Mouse (Mus musculus) intestine, embryonic 14.5 days (tissue): ENCODE data around the gene Spdef. TPM values are rescaled to one million over a fixed set of nuclear protein-coding genes. Genes with fewer than 3 reads are reported as not detected.

Experiments used
- ATAC-seq: fragments of 200-750 bp; cut with Nextera tagmentation; replicated peaks from 2 replicates; pipeline ENCODE4 v1.8.0; 2017; ENCODE audit warnings: low read depth, moderate number of reproducible peaks, moderate TSS enrichment, moderate library complexity; ENCODE audit not compliant: low FRiP score, low TSS enrichment
- DNase-seq: peaks from one replicate; pipeline ENCODE4 v3.0.0-alpha.2; 2018; ENCODE audit warnings: low spot score
- H3K27ac ChIP-seq: fragments of 300-500 bp; sonication (generic); 2 replicates; pipeline ENCODE4 v1.5.1; 2014; ENCODE audit warnings: low read depth, mild to moderate bottlenecking, control low read depth
- H3K27me3 ChIP-seq: fragments of 300-500 bp; sonication (generic); replicated peaks from 2 replicates; pipeline ENCODE4 v1.6.1; 2014; ENCODE audit warnings: low read length, control low read depth; ENCODE audit not compliant: control insufficient read depth, insufficient read depth
- H3K36me3 ChIP-seq: fragments of 300-500 bp; sonication (generic); 2 replicates; pipeline ENCODE4 v1.6.1; 2014; ENCODE audit warnings: low read length, control low read depth; ENCODE audit not compliant: control insufficient read depth, insufficient read depth
- H3K4me1 ChIP-seq: fragments of 300-500 bp; sonication (generic); replicated peaks from 2 replicates; pipeline ENCODE4 v1.6.1; 2014; ENCODE audit warnings: low read length, control low read depth, mixed read lengths; ENCODE audit not compliant: control insufficient read depth, insufficient read depth
- H3K4me2 ChIP-seq: fragments of 300-500 bp; sonication (generic); 2 replicates; pipeline ENCODE4 v1.6.1; 2014; ENCODE audit warnings: low read length
- H3K4me3 ChIP-seq: fragments of 300-500 bp; sonication (generic); 2 replicates; pipeline ENCODE4 v1.5.1; 2014; ENCODE audit warnings: low read depth, low read length, control low read depth, mixed read lengths
- H3K9ac ChIP-seq: fragments of 300-500 bp; sonication (generic); 2 replicates; pipeline ENCODE4 v1.6.1; 2014; ENCODE audit warnings: mild to moderate bottlenecking, low read length
- H3K9me3 ChIP-seq: fragments of 300-500 bp; sonication (generic); 2 replicates; pipeline ENCODE4 v1.6.1; 2016; ENCODE audit warnings: low read length, control low read depth; ENCODE audit not compliant: control insufficient read depth
- WGBS: fragments of 180-500 bp; shearing (Covaris S2); extraction: QIAGEN DNeasy Blood & Tissue Kit; methylation state at CpG from one replicate; pipeline ENCODE4 v1.1.7; 2014; 5-methylcytosine and 5-hydroxymethylcytosine counted together
- polyA plus RNA-seq: library from polyadenylated mRNA; unstranded; fragments of >200 nt; fragmentation: Nextera tagmentation; extraction: Ambion mirVana; gene quantifications from 2 replicates; pipeline ENCODE4 v1.2.1, GENCODE M21; 2014

Spdef gene
- polyA plus RNA-seq, 1 experiment from 2014 or later: 12.0 TPM

- H3K36me3 ChIP-seq: peaks cover 45% of the 10 kb centered on the region
- no peak overlapping the region for H3K4me2 ChIP-seq
- 93% methylated on average over 11 of the region's 11 CpGs for WGBS
- ATAC-seq (no peak), DNase-seq (no peak)
- peaks cover 6% of the 10 kb centered on the region for H3K9me3 ChIP-seq
- peaks cover 9% of the 10 kb centered on the region for H3K4me1 ChIP-seq
- H3K27ac ChIP-seq: no peak overlapping the region
- H3K27me3 ChIP-seq: no peaks in the 10 kb centered on the region
- no peak overlapping the region for H3K9ac ChIP-seq
- no peak overlapping the region for H3K4me3 ChIP-seq
Observed at GRCm38 (mm10) chr17:27762884-27763283, 34.1 kb upstream of the Spdef start.

DNA sequence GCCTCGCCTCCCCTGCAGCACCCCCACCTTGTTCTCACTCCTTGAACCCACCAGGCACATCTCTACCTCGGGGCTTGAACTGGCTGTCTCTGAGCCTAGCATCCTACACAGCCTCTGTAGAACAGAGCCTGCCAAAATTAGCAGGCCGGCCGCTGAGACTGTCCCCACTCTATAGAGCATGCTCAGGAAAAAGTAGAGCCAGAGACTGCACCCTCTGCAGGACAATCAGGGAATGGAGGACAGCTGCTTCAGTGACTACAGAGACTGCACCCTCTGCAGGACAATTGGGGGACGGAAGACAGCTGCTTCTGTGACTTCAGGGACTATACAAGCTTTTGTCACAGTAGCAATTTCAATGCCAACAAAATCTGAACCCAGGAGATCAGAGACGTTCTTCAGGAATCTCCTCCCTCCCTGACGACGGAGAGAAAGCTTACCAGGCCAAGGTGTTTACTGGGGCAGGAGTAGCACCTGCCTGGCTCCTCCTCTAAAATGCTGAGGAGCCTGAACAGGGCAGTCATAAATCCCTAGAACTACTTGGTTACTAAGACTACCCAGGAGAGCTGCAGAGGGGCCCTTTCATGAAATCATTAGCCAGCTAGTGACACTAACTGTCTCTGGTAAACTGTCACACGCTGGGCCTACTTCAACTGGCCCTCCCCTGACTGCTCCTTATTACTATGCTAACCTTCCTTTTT lies 33.0 kb upstream of the Spdef start:
- peak; percentile 81 for DNase-seq
- Histone ChIP-seq H3K9ac (no peak overlapping the region), H3K27me3 (no peaks in the 10 kb centered on the region), H3K27ac (no peak overlapping the region), H3K4me1 (peaks cover 9% of the 10 kb centered on the region), H3K4me2 (no peak overlapping the region), H3K36me3 (peaks cover 37% of the 10 kb centered on the region), H3K9me3 (peaks cover 6% of the 10 kb centered on the region), H3K4me3 (no peak overlapping the region)
- 36% methylated on average over 9 of the region's 9 CpGs for WGBS
- ATAC-seq: peak; percentile 59; the same call in 1 of the 2 replicates

DNA sequence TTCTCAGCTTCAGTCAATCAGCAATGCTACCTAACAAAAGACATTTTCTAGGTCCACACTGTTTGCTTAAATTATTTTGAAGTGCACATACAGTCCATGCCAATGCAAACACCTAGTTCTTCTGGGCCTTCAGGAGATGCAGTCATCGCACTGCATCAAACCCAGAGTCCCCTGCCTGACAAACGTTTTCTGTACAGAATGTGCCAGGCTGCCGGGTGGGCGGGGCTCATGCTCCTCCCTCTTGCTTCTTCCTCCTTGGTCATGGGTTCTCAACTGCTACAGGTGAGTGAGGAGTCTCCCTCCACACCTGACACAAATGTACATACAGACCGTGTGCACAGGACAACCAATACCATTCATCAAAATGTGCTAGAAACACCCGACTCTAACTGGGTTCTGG lies 31.4 kb upstream of the Spdef start:
- DNase-seq: no peak
- H3K9me3 ChIP-seq: peaks cover 6% of the 10 kb centered on the region
- peaks cover 9% of the 10 kb centered on the region for H3K4me1 ChIP-seq
- no peak overlapping the region for H3K9ac ChIP-seq
- H3K27ac ChIP-seq: no peak overlapping the region
- no peak overlapping the region for H3K4me2 ChIP-seq
- no peak for ATAC-seq
- H3K27me3 ChIP-seq: no peaks in the 10 kb centered on the region
- peaks cover 23% of the 10 kb centered on the region for H3K36me3 ChIP-seq
- WGBS: 78% methylated on average over 6 of the region's 6 CpGs
- H3K4me3 ChIP-seq: no peak overlapping the region

GRCm38 (mm10) chr17:27751314-27752202 lies 22.8 kb upstream of the Spdef start:
- Histone ChIP-seq H3K9ac (no peak overlapping the region), H3K4me2 (no peak overlapping the region), H3K9me3 (no peaks in the 10 kb centered on the region), H3K4me1 (no peaks in the 10 kb centered on the region), H3K4me3 (no peak overlapping the region), H3K36me3 (peaks cover 32% of the 10 kb centered on the region), H3K27me3 (no peaks in the 10 kb centered on the region), H3K27ac (no peak overlapping the region)
- DNase-seq (no peak), ATAC-seq (no peak)
- WGBS: 87% methylated on average over 8 of the region's 8 CpGs

DNA sequence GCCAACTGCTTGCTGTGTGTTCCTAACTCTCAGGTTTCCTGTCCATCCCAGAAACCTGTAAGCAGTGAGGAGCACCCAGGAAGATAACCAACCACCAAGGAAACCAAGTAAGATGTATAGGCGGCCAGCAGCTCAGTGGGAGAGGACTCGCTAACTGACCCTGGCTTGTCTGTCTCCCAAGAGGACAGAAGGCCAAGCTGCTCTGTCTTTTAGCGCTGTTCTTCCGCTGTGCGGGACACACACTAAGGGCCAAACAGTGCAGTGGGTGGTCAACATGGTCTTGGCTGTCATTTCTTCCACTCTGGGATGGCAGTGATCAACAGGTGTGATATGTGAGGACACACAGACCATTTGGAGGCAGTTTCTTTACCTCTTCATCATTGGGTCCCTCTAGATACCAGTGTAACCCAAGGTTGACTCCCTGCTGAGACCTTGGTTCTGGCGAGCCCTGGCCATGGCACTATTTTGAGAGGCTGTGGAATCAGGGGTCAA lies 21.7 kb upstream of the Spdef start:
- H3K36me3 ChIP-seq: peaks cover 32% of the 10 kb centered on the region
- no peaks in the 10 kb centered on the region for H3K27me3 ChIP-seq
- H3K9me3 ChIP-seq: no peaks in the 10 kb centered on the region
- no peak overlapping the region for H3K27ac ChIP-seq
- no peak overlapping the region for H3K9ac ChIP-seq
- 92% methylated on average over 6 of the region's 6 CpGs for WGBS
- no peak overlapping the region for H3K4me2 ChIP-seq
- H3K4me1 ChIP-seq: no peaks in the 10 kb centered on the region
- DNase-seq: no peak
- ATAC-seq: no peak
- H3K4me3 ChIP-seq: no peak overlapping the region

- Histone ChIP-seq H3K27me3 (no peaks in the 10 kb centered on the region), H3K9me3 (no peaks in the 10 kb centered on the region), H3K4me3 (no peak overlapping the region), H3K9ac (no peak overlapping the region), H3K36me3 (peaks cover 23% of the 10 kb centered on the region), H3K27ac (no peak overlapping the region), H3K4me1 (no peaks in the 10 kb centered on the region), H3K4me2 (no peak overlapping the region)
- no peak for DNase-seq
- ATAC-seq: no peak
- 92% methylated on average over 2 of the region's 2 CpGs for WGBS
Observed at GRCm38 (mm10) chr17:27748123-27748522, 19.4 kb upstream of the Spdef start.

DNA sequence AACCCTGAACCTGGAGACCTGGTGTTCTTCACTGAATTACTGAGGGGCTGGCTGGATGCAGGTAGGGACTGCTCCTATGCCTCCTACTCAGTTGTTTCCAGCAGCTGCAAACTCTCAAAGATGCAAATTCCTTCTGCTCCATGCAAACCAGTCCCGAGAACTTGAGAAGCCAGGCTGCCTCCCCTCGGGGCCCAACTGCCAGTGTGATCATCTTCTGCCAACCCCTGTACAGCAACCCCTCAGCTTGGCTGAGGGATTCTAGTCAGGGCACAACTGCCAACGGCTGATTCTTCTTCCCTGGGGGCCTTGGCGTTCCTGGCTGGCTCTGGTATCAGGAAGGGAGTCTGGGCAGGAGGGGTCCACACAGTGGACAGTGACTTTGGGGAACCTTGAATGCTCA lies 17.7 kb upstream of the Spdef start:
- Histone ChIP-seq H3K36me3 (peaks cover 6% of the 10 kb centered on the region; the same call in 1 of the 2 replicates), H3K4me3 (no peak overlapping the region), H3K27me3 (no peaks in the 10 kb centered on the region), H3K9me3 (no peaks in the 10 kb centered on the region), H3K4me2 (no peak overlapping the region), H3K27ac (no peak overlapping the region), H3K4me1 (no peaks in the 10 kb centered on the region), H3K9ac (no peak overlapping the region)
- ATAC-seq (no peak), DNase-seq (no peak)
- WGBS: 54% methylated on average over 4 of the region's 4 CpGs

- no peaks in the 10 kb centered on the region for H3K27me3 ChIP-seq
- H3K27ac ChIP-seq: no peak overlapping the region
- no peaks in the 10 kb centered on the region for H3K9me3 ChIP-seq
- ATAC-seq (no peak), DNase-seq (no peak)
- no peaks in the 10 kb centered on the region for H3K4me1 ChIP-seq
- WGBS: 85% methylated on average over 6 of the region's 6 CpGs
- H3K36me3 ChIP-seq: peaks cover 3% of the 10 kb centered on the region; the same call in 1 of the 2 replicates
- no peak overlapping the region for H3K4me3 ChIP-seq
- H3K4me2 ChIP-seq: no peak overlapping the region
- H3K9ac ChIP-seq: no peak overlapping the region
Observed at GRCm38 (mm10) chr17:27740961-27741360, 12.2 kb upstream of the Spdef start.
